Mouse (Mus musculus): ENCODE measurements at regions not wholly inside any gene's neighbourhood (a gene's known extent, or its start where the extent isn't known, plus 50 kb on each side); places are given as distances from the start of the nearest gene placed in this dataset.

DNA sequence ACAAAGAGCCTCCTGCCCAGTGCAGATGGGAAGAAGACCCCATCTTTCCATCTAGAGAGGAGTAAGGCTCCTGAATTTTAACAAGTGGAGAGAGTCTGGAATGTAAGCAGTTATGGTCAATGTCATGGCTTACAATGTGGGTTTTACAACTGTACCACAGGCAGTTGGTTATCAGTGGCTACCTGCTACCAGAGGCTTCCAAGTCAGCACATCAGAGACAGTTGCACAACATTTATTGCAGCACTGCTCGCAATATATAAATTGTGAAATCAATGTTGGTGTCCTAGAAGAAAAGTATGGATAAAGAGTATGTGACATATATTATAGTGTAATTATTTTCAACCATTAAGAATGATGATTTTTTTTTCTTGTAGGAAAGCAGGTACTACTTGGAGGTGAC lies 285.0 kb upstream of the Kif2a start:
- in situ Hi-C loops (cut with MboI, MseI), result no loop called here

DNA sequence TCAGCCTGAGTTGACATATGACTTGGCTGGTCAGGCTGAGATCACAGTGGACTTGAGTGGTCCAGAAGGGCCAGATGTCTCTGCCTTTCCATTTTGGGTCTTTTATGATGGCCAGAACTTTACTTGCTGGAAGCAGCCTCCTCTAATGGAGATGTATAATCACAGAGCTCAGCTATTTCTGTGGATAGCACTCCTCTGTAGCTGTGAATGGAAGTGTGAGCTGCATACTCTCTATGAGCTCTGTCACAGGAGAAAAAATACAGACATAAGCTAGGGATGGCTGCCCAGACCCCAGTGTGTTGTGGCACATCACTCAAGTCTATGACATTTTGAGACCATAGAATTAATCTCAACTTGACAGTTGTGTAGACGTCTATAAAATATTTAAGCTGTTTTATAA lies 284.3 kb upstream of the Kif2a start:
- in situ Hi-C loops (cut with MboI, MseI), result no loop called here

DNA sequence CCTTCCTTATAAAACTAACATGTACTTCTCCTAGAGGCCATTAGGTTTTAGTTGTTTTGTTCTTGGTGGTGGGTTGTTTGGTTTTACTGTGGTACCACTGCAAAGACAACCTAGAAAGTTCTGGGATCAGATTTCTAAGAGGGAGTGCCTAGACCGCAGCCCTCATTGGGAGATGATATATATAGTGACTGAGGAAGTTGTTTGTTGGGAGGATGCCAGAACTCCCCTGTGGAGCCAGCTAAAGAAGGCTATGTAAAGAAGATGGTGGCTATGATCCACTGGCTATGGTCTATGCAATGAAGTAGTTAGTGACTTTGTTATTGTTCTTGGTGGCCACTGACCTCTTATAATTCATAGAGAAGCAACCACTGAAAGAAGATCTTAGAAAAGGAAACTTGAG lies 283.8 kb upstream of the Kif2a start:
- in situ Hi-C loops (cut with MboI, MseI), result no loop called here

DNA sequence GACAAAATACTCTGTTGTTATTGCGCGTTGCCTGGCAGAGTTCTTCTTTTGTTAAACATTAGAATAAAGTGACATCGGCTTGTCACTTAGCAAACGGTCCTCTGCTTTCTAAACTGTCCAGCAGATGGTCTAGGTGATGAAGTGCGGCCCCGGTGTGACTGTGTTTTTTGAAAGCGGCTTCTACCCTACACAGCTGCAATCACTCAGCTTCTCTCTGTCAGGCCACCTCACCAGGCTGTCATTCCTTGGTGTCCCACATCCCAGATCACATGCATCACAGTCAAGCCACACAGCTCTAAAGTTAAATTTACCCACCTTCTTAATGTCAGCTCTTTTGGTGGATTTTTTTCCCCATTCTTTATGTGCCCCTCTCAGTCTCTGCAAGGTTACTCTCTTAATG lies 282.0 kb upstream of the Kif2a start:
- in situ Hi-C loops (cut with MboI, MseI), result no loop called here

DNA sequence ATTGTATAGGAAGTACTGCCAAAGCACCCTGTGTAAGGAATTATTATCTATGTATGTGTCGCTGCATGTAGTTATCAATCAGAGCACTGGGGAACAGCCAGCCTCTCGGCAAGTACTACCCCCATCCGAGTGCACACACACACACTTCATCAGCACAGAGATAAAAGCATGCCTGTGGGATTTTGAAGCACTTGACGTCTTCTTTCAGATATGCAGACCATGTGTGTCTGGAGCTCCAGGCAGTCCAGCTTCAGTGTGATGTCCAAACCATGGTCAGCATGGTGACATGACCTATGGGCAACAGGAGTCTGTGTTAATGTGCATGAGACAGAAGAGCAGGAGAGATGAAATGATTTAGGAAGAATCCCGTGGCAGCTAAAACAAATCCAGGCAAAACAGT lies 281.4 kb upstream of the Kif2a start:
- in situ Hi-C loops (cut with MboI, MseI), result no loop called here

DNA sequence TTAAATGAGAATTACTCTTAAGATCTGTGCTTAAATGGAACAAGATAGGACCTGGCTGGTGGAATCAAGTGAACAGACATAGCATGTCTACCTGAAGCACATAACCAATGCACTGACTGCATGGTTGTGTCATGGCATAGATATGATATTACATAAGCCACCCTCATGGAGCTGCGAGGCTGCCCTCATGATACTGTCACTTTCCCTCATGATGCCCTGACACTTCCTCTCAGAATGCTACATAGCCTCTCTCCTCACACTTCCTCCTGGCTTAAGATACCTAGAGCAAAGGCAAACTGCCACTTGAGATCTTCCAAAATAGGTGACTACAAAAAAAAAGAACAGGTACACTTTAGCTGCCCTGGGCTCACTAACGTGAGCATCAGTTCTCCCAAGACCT lies 278.9 kb upstream of the Kif2a start:
- in situ Hi-C loops (cut with MboI, MseI), result no loop called here

DNA sequence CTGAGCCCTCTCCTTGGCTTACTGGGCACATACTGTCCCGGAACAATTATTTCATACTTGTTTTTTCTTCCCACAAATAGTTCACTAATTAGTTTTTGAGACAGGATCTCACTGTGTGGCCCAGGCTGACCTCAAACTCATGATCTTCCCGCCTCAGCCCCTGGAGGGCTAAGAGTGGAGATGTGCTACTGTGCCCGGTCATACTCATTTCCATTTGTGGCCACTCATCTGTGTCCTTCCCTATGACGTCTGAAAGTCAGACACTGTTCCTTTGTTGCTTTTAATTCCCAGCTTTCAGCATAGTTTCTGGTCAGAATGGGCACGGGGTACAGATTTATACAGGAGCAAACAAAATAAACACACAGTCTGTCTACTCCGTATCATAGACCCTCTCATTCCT lies 242.7 kb upstream of the Kif2a start:
- in situ Hi-C loops (cut with MboI, MseI), result no loop called here

DNA sequence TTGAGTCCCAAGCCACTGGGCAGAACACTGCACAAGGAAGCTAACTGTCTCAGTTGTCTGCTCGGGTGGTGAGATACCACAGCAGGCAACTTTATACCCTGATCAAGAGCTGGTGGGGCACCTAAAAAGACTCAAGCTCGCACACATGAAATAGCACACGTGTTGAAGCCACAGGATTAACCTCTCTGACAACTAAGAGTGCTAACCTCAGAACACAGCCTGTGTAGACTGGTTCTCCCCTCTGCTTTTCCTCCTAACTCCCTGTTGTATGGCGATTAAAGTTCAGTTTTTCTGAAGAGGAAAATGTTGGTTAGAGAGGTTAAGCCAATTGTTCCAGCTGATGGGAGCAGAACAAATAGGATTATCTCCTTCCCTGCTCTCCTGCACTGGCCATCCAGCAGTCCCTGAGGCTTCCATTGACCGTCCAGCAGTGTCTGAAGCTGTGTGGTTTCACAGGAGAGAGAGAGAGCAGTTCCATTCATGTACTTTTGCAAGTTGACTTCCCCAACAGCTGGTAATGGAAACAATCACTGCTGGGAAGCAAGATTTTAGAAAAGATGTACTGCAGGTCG lies 239.6 kb upstream of the Kif2a start:
- in situ Hi-C loops (cut with MboI, MseI), result no loop called here

DNA sequence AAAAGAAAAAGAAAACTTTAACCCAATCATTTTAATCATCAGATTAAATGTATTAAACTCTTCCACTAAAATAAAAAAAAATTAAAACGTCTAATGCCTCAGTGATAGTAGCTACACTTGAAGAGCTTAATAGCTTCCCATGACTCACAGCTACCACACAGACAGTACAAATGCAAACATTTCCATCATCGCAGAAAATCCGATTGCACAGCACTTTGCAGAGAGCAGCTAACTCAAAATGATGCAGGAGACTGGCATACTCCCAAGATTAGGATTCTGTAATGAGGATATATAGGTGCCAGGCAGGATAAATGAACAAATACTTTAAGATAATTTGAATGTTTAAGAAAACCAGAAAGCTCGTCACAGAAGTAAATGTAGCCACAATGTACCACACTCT lies 238.3 kb upstream of the Kif2a start:
- in situ Hi-C loops (cut with MboI, MseI), result no loop called here

DNA sequence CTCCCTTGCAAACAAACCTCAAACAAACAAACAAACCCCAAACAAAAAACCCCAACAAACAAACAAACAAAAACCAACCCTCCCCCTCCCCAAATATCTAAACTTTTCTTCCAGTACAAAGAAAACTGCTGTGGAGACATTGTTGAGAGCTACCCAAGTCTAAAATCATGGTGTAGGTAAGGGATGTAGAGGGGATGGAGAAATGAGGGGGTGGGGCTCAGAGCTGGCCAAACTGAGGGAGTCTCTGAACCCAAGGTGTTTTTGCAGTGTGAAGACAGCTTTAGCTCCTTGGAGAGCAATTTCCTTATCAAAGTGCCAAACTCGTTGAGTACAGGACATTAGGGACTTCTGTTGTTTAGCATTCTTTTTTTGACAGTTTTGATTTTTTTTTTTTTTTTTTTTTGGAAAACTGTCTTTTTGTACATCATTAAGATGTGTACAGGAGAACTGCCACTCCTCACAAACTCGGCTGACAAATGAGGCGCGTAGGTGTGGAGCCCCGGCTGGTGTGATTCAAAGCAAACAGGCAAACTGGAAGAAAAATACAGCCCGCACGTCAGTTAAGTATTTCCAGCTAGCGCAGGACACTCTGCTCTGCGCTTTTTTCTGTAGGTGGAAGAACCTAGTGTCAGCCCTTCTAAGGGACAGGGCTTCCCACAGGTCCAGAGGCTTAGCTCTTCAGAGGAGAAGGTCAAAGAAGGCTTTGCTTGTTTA lies 226.0 kb upstream of the Kif2a start:
- in situ Hi-C loops (cut with MboI, MseI), result no loop called here

DNA sequence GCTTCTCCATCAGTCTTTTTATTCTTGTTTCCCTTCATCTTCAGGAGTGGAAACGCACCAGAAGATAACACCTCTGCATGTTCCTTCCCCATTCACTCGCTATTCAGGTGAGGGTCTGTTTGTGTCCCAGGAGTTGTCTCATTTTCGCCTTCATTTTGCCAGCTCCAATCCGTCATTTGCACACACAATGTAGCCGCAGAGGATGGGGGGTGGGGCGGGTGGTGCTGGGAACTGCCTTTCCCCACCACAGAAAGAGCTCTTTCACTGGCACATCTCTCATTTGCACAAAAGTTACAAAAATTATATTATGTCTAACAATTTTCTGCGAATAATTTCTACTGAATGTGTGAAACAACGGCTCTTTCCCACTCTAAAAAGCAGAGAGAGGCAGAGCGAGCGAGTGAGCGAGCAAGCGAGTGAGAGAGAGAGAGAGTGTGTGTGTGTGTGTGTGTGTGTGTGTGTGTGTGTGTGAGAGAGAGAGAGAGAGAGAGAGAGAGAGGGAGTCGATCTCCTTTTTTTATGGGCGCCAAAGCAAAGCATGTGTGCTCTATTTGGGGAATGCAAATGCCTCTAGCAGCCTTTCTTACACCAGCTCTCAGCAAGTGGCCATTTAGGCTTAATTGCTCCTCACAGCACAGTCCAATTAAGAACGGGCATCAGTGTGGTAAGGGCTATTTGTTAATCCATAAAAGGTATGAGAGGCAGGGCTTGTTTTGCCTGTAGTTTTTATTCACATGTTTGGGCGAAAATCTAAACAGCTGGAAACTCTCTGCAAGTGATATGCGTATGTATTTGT lies 225.2 kb upstream of the Kif2a start:
- in situ Hi-C loops (cut with MboI, MseI), result no loop called here

DNA sequence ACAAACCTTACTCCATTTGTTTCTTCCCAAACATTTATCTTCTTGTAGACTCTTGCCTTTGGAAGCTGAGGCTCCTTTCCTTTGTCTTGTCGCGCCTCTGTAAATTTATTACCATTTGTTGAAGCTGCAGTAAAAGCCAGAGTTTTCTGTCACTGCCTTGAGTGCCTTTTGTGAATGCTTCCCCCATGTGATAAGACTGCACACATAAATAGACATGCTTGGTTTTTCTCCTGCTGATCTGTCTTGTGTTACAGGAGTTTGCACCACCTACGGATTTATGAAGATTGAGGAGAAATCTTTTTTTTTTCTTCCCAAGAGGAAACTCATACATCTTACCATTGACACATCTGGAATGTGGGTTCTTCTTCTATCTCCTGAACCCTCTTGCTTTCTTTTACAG lies 222.2 kb upstream of the Kif2a start:
- in situ Hi-C loops (cut with MboI, MseI), result no loop called here

DNA sequence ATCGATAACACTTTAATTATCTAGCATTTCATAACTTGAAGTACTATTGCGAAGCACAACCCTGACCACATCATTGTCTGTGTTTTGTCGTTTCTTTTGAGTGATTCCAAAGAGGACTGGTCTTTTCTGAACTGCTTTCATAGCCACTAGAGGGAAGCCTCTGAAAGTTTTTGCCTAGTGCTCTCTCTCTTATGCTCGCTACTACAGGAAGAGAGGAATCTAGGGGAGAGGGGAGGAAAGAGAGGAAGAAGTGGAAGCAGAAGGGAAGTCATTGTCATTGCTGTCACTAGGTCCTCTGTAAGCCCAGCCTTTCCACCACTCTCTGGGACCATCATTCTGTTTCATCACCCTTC lies 217.1 kb upstream of the Kif2a start:
- in situ Hi-C loops (cut with MboI, MseI), result no loop called here

DNA sequence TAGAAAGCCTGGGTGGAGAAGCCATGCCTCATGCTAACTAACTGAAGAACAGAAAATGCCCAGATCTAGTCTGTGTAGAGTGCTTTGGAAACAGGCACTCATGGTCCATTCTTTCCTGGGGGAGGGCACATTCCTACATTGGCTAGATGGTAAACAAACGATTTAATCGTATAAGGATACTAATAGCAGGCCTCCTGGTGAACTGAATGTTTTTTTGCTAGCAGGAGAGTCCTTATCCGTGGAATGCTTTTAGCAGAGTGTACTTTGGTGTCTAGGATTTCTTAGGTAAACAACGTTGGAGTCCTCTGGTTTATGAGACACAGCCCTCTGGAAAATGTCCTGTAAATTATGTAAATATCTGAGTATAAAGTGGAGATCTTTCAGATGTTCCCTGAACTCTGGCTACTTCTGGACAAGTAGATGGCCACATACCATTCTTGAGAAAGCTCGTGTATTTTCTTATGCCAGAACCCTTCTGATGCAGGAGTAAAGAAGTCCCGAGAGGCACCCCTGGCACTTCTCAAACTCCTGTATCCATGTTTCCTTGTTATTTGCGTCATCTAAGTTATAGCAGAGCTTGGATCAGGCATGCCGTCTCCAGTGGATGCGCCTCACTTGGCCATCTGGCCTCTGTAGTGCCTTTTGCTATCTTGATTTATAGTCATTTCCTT lies 216.6 kb upstream of the Kif2a start:
- in situ Hi-C loops (cut with MboI, MseI), result no loop called here

DNA sequence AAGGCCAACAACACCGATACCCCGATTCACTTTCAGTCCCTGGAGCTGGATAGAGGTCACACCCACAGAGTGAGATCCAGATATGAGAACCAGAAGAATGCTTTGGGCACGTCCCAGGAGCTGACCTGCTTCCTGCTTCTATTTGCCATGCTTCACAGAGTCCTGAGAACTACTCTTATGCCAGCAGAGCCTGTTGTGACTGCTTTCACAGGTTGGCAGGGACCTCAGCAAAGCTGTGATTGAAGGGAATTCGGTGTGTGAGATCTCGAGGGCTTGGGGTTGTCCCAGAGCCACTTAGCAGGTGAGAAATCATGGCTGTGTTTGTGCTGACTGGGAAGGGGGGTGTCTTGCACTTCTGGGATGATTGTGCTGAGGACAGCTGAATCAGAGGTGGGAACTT lies 197.5 kb upstream of the Kif2a start:
- in situ Hi-C loops (cut with MboI, MseI), result no loop called here

DNA sequence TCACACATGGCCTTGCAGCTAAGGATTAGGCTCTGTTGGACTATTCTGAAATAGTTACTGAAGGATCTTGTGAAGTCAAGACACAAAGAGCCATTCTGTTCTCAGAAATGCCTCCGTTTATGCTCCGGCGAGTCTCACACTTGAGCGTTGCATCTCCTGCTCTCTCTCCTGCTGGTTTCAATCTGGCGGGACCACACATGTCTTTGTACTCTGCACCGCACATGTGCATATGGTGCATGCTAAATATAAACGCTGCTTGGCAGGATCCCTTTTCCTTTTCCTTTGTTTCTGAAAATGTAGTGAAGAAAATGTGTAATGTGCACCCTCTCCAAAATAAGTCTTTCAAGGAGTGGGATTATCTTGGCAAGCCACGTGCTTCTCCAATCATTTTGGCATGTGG lies 196.4 kb upstream of the Kif2a start:
- in situ Hi-C loops (cut with MboI, MseI), result no loop called here

DNA sequence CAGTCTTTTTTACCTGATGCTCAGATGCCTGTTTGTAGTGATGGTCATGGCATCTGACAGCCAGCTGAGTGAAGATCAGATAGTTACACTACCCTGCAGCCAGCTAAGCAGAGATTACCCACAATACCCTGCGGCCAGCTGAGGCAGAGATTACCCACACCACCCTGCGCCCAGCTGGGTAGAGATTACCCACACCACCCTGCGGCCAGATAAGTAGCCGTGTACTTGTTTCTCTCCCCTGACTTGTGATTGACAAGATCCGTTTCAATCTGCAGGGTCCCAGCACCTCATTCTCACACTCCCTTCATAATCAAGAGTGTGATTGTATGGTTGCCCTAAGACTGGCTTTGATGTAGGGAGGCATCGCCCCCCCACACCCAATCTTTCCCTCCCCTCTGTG lies 195.9 kb upstream of the Kif2a start:
- in situ Hi-C loops (cut with MboI, MseI), result no loop called here

DNA sequence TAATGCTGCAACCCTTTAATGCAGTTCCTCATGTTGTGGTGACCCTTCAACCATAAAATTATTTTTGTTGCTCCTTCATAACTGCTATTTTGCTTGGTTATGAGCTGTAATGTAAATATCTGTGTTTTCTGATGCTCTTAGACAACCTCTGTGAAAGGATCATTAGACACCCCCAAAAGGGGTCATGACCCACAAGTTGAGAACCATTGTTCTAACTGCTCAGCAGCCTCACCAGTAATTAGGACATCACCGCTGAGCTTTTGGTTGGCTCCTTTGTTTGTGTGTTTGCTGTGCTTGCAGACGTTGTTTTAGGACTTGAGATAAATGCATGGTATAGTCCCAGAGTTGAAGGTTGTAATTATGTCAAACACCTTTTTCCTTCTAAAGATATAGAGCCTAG lies 191.4 kb upstream of the Kif2a start:
- in situ Hi-C loops (cut with MboI, MseI), result no loop called here

DNA sequence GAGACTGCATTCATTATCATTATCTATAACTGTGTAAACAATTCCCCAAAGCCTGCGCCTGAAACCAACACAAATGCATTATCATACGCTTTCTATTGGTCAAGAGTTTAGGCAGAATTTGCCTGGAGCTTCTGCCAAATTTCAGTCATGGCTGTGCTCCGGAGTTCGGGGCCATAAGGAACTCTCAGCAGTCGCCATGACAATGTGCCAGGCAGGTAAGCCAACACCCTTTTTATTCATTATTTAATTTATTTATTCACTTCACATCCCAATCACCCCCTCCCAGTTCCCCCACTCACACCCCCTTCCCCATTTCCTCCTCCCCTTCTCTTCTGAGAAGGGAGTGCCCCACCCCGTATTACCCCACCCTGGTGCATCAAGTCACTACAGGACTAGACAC lies 188.8 kb upstream of the Kif2a start:
- in situ Hi-C loops (cut with MboI, MseI), result no loop called here

DNA sequence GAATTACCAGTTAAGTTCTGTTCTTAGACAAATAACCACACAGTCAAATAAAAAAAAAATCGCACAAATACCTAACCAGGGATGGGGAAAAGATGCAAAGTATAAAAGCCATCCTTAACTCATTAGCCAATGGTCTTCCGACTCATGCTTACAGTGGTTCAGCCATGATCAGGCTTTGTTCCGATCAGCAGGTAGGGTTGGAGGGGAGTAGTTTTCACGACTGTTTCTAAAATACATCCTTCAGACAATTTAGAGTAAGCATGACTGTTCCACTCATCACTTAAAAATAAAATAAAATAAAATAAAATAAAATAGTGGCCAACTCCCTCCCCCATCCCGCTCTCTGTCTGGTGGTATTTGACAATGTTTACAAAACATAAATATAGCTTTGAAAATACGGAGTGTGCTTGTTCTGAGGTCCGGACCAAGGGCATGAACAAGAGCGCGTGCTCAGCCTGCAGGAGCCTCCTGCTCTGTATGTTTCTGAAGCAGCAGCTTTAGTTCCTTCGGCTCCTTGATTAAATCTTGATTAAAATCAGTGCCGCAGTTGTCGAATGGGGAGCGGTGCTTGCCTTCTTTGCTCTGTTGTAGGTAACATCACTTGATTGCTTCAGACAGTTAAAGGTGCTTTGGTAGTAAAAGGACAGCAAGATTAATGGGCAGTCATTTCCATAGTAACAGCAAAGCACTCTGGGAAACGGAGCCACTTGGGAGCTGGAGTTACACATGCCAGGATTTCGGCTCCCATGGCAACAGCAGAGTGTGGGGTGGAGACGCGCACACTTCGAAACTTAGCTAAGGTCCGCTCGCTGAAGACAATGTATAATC lies 185.6 kb upstream of the Kif2a start:
- in situ Hi-C loops (cut with MboI, MseI), result no loop called here

DNA sequence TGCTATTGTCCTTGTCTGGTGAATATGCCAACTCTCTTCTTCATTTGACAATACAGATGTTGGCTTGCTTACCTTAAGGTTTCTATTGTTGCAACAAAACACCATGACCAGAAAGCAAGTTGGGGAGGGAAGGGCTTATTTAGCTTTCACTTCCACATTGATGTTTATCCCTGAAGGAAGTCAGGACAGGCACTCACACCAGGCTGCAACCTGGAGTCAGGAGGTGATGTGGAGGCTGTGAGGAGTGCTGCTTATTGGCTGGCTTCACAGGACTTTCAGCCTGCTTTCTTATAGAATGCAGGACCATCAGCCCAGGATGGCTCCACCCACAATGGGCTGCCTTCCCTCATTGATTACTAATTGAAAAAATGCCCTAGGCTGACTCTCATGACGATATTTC lies 177.9 kb upstream of the Kif2a start:
- in situ Hi-C loops (cut with MboI, MseI), result no loop called here

DNA sequence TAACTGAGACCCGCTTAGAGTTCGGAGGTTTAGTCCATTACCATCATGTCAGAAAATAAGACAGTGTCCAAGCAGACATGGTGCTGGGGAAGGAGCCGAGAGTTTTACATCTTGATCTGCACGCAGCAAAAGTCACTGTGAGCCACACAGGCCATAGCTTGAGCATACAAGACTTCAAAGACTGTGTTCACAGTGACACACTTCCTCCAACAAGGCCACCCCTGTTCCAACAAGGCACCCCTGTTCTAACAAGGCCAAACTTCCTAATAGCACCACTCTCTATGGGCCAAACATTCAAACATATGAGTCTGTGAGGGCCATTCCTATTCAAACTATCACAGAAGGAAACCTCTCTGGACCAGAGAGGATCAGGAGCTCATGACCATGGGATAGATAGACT lies 171.5 kb upstream of the Kif2a start:
- in situ Hi-C loops (cut with MboI, MseI), result no loop called here

Data from regulatory T cell (primary cell).